Mouse (Mus musculus) activated CD4-positive, CD25-positive, alpha-beta regulatory T cell, adult 4 months (primary cell): ENCODE results near the gene Sgpp2. TPM values are rescaled to one million over a fixed set of nuclear protein-coding genes. Genes with fewer than 3 reads are reported as not detected.

ENCODE experiments used
- ATAC-seq: one replicate; pipeline ENCODE4 v1.8.0; 2017
- polyA plus RNA-seq, 2 experiments: library from polyadenylated mRNA; unstranded; fragments of 100-300 nt; shearing (Covaris generic); gene quantifications; one replicate each; pipeline ENCODE4 v1.2.1; 2017

Gene Sgpp2
- polyA plus RNA-seq, 2 experiments from 2014 or later: 0.52 to 0.69 TPM

DNA sequence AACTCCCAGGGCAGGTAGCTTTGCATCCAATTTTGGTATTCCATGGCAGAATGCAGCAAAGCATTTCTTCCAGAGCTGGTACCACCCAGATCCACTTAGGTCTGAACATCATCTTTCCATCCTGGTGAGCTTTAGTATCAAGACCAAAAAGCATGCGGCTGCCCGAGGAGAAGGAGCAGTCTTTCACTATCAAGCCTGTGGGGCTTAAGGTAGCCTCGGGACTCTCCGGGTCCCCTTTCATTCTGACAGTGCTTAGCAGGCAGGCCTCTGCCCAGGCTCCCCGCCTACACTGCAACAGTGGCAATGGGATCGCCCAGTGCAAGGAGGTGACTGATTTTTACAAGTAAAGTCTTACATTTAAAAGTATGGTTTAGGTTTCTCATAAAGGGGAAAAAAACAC is 142.4 kb downstream of the Sgpp2 start:
- no peak for ATAC-seq

DNA sequence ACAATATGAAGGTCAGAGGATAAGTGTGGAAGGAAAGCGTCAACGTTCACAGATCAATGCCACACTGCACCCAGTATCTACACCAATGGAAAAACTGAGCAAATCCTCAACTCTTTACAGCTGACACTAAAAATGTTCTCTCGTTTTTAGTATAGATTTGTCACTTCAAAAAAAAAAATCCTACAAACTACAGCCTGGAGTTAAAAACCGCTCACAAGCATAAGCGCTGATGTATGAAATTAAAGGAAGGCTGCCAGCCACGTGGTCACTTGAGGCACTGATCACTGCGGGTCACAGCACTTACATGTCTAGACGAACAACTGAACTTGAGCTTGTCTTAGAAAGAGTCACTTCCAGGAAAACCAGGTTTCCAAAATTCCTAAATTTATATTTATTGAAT is 143.7 kb downstream of the Sgpp2 start:
- ATAC-seq: peak; percentile 26

DNA sequence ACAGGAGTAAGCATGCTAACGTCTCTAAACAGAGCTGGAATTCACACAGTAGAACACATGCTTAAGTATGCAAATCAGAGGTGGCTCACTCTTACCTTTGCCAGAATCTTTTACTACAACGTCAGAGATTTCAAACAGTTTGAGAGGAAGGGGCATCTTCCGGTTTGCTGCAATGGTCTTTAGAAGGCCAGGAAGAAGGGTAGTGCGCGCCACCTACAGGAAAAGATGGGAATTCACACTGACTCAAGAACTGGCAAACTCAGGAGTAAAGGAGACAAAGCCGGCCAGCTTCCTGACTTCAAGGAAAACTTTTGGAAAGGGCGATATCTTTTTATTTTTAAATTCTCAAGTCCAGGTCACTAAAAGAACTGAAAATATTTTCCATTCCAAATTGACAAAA is 144.5 kb downstream of the Sgpp2 start:
- peak; percentile 60 for ATAC-seq

Other genes starting within 250 kb of the Sgpp2 start
- under 1 TPM in 1 of 2 experiments, not detected in 1; 0.17 TPM for gene Pax3, start 113.2 kb upstream of the Sgpp2 start, polyA plus RNA-seq
- 10 to 100 TPM; 65.2 to 75.3 TPM for gene Farsb, start 178.6 kb downstream of the Sgpp2 start, polyA plus RNA-seq
- not detected for gene Mogat1, start 200.6 kb downstream of the Sgpp2 start, polyA plus RNA-seq
- not detected for gene BC035947, start 201.8 kb downstream of the Sgpp2 start, polyA plus RNA-seq